Mouse (Mus musculus): ENCODE data around the gene Abt1. TPM values are rescaled to one million over a fixed set of nuclear protein-coding genes. Genes with fewer than 3 reads are reported as not detected.

Abt1 gene
- polyA plus RNA-seq, 1 experiment from 2014 or later: 7.4 TPM

GRCm38 (mm10) chr13:23436861-23437822 is 13.5 kb upstream of the Abt1 start:
- peak overlapping the region; percentile 71 for H3K4me2 ChIP-seq (replicated peaks; ENCODE audit: low read depth)
- WGBS: under 1% methylated on average over 32 of the region's 32 CpGs
- no peaks in the 10 kb centered on the region for H3K9me3 ChIP-seq (ENCODE audit: control insufficient read depth, low read length)
- H3K36me3 ChIP-seq (ENCODE audit: control insufficient read depth, insufficient read depth, low read length): no peaks in the 10 kb centered on the region
- H3K4me1 ChIP-seq (replicated peaks; ENCODE audit: control insufficient read depth, insufficient read depth): no peaks in the 10 kb centered on the region; the same call in 1 of the 2 replicates
- peak; percentile 57 for DNase-seq (ENCODE audit: low spot score)
- H3K27me3 ChIP-seq (ENCODE audit: control insufficient read depth, insufficient read depth, low read length): no peaks in the 10 kb centered on the region
- peak overlapping the region; percentile 60 for H3K4me3 ChIP-seq (ENCODE audit: low read depth, low read length)
- TF ChIP-seq EP300 (optimal IDR thresholded peaks at IDR 0.05) (no peak), CTCF (IDR thresholded peaks at IDR 0.05; ENCODE audit: low read depth) (no peak)
- ATAC-seq (ENCODE audit: low FRiP score, low TSS enrichment): no peak; the same call in 1 of the 2 replicates
- peak overlapping the region; percentile 72 for H3K27ac ChIP-seq (replicated peaks)
- peak overlapping the region; percentile 63 for H3K9ac ChIP-seq (ENCODE audit: low read length)

GRCm38 (mm10) chr13:23436231-23436661 is 12.6 kb upstream of the Abt1 start:
- no peak overlapping the region for H3K27ac ChIP-seq (replicated peaks)
- no peaks in the 10 kb centered on the region for H3K36me3 ChIP-seq (ENCODE audit: control insufficient read depth, insufficient read depth, low read length)
- ATAC-seq (ENCODE audit: low FRiP score, low TSS enrichment) (no peak), DNase-seq (ENCODE audit: low spot score) (peak; percentile 43)
- peak overlapping the region; percentile 40 for H3K4me3 ChIP-seq (ENCODE audit: low read depth, low read length)
- H3K9me3 ChIP-seq (ENCODE audit: control insufficient read depth, low read length): no peaks in the 10 kb centered on the region
- no peaks in the 10 kb centered on the region for H3K27me3 ChIP-seq (ENCODE audit: control insufficient read depth, insufficient read depth, low read length)
- no peak overlapping the region for H3K9ac ChIP-seq (ENCODE audit: low read length)
- TF ChIP-seq CTCF (IDR thresholded peaks at IDR 0.05; ENCODE audit: low read depth) (no peak), EP300 (optimal IDR thresholded peaks at IDR 0.05) (no peak)
- under 1% methylated on average over 11 of the region's 11 CpGs for WGBS
- H3K4me1 ChIP-seq (replicated peaks; ENCODE audit: control insufficient read depth, insufficient read depth): no peaks in the 10 kb centered on the region; the same call in 1 of the 2 replicates
- H3K4me2 ChIP-seq (replicated peaks; ENCODE audit: low read depth): peak overlapping the region; percentile 59

- peak overlapping the region; percentile 40 for H3K4me3 ChIP-seq (ENCODE audit: low read depth, low read length)
- H3K36me3 ChIP-seq (ENCODE audit: control insufficient read depth, insufficient read depth, low read length): no peaks in the 10 kb centered on the region
- no peak for TF ChIP-seq CTCF (IDR thresholded peaks at IDR 0.05; ENCODE audit: low read depth)
- no peak for TF ChIP-seq EP300 (optimal IDR thresholded peaks at IDR 0.05)
- H3K4me1 ChIP-seq (replicated peaks; ENCODE audit: control insufficient read depth, insufficient read depth): no peaks in the 10 kb centered on the region; the same call in 1 of the 2 replicates
- ATAC-seq (ENCODE audit: low FRiP score, low TSS enrichment): no peak
- H3K27ac ChIP-seq (replicated peaks): no peak overlapping the region; the same call in 1 of the 2 replicates
- DNase-seq (ENCODE audit: low spot score): no peak
- H3K9me3 ChIP-seq (ENCODE audit: control insufficient read depth, low read length): no peaks in the 10 kb centered on the region
- WGBS: 4% methylated on average over 12 of the region's 12 CpGs
- H3K9ac ChIP-seq (ENCODE audit: low read length): peak overlapping the region; percentile 39
- no peaks in the 10 kb centered on the region for H3K27me3 ChIP-seq (ENCODE audit: control insufficient read depth, insufficient read depth, low read length)
- peak overlapping the region; percentile 59 for H3K4me2 ChIP-seq (replicated peaks; ENCODE audit: low read depth)
Measured at GRCm38 (mm10) chr13:23435676-23436075, 12.0 kb upstream of the Abt1 start.

GRCm38 (mm10) chr13:23435241-23435640 is 11.6 kb upstream of the Abt1 start:
- WGBS: 23% methylated on average over 4 of the region's 4 CpGs
- TF ChIP-seq CTCF (IDR thresholded peaks at IDR 0.05; ENCODE audit: low read depth) (no peak), EP300 (optimal IDR thresholded peaks at IDR 0.05) (no peak)
- H3K9me3 ChIP-seq (ENCODE audit: control insufficient read depth, low read length): no peaks in the 10 kb centered on the region
- peak overlapping the region; percentile 59 for H3K4me2 ChIP-seq (replicated peaks; ENCODE audit: low read depth)
- H3K9ac ChIP-seq (ENCODE audit: low read length): peak overlapping the region; percentile 39; the same call in 1 of the 2 replicates
- peak overlapping the region; percentile 40 for H3K4me3 ChIP-seq (ENCODE audit: low read depth, low read length)
- H3K27me3 ChIP-seq (ENCODE audit: control insufficient read depth, insufficient read depth, low read length): no peaks in the 10 kb centered on the region
- H3K4me1 ChIP-seq (replicated peaks; ENCODE audit: control insufficient read depth, insufficient read depth): no peaks in the 10 kb centered on the region; the same call in 1 of the 2 replicates
- no peak for DNase-seq (ENCODE audit: low spot score)
- H3K27ac ChIP-seq (replicated peaks): no peak overlapping the region; the same call in 1 of the 2 replicates
- H3K36me3 ChIP-seq (ENCODE audit: control insufficient read depth, insufficient read depth, low read length): no peaks in the 10 kb centered on the region
- no peak for ATAC-seq (ENCODE audit: low FRiP score, low TSS enrichment)

GRCm38 (mm10) chr13:23434426-23434825 is 10.8 kb upstream of the Abt1 start:
- no peaks in the 10 kb centered on the region for H3K27me3 ChIP-seq (ENCODE audit: control insufficient read depth, insufficient read depth, low read length)
- DNase-seq (ENCODE audit: low spot score) (no peak), ATAC-seq (ENCODE audit: low FRiP score, low TSS enrichment) (no peak)
- no peak overlapping the region for H3K9ac ChIP-seq (ENCODE audit: low read length)
- TF ChIP-seq CTCF (IDR thresholded peaks at IDR 0.05; ENCODE audit: low read depth) (no peak), EP300 (optimal IDR thresholded peaks at IDR 0.05) (no peak)
- H3K9me3 ChIP-seq (ENCODE audit: control insufficient read depth, low read length): no peaks in the 10 kb centered on the region
- H3K4me3 ChIP-seq (ENCODE audit: low read depth, low read length): no peak overlapping the region
- 38% methylated on average over 7 of the region's 7 CpGs for WGBS
- no peaks in the 10 kb centered on the region for H3K36me3 ChIP-seq (ENCODE audit: control insufficient read depth, insufficient read depth, low read length)
- no peak overlapping the region for H3K27ac ChIP-seq (replicated peaks)
- H3K4me1 ChIP-seq (replicated peaks; ENCODE audit: control insufficient read depth, insufficient read depth): no peaks in the 10 kb centered on the region; the same call in 1 of the 2 replicates
- 0 out of 2 replicates have a peak overlapping the region, but pooled peaks have one; percentile 4 for H3K4me2 ChIP-seq (replicated peaks; ENCODE audit: low read depth)
